Mouse (Mus musculus): ENCODE data around the gene Uqcrq. TPM values are rescaled to one million over a fixed set of nuclear protein-coding genes. Genes with fewer than 3 reads are reported as not detected.

Uqcrq gene
- polyA plus RNA-seq, 1 experiment from 2014 or later: 520 TPM

DNA sequence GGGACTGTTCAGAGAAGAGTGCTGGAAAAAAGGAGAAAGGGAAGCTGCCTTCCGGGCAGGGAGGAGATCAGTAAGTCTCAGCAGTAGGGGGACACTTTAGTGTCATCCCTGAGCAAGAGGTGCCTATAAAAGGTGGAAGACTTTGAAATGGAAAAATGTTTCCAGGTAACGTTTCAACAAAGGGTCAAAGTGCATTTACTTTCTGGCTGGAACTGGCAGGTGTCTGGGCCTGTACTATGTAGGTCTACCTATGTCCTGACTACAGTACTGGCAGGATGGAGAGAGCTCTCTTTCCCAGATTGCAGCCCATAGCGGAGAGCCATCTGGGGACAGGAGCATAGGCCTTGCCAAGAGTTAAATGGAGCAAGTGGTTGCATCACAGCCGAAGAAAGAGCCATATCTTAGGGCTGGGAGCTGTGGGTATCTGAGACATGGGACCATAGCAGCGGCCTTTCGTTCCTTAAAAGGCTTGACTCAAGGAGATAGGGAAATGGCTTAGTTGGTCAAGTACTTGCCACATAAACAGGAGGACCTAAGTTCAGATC lies 4.8 kb downstream of the Uqcrq start:
- WGBS: 79% methylated on average over 6 of the region's 6 CpGs
- H3K4me3 ChIP-seq (ENCODE audit: low read depth, low read length): no peak overlapping the region
- no peaks in the 10 kb centered on the region for H3K9me3 ChIP-seq (ENCODE audit: low read length)
- DNase-seq (ENCODE audit: low spot score): no peak
- no peaks in the 10 kb centered on the region for H3K36me3 ChIP-seq (ENCODE audit: insufficient read depth, low read length)
- H3K27ac ChIP-seq (ENCODE audit: low read length): no peak overlapping the region
- no peak overlapping the region for H3K9ac ChIP-seq (replicated peaks; ENCODE audit: low read depth)
- no peak overlapping the region for H3K4me2 ChIP-seq (replicated peaks; ENCODE audit: low read depth, low read length)
- no peaks in the 10 kb centered on the region for H3K4me1 ChIP-seq (ENCODE audit: insufficient read depth, low read depth, low read length)
- H3K27me3 ChIP-seq (replicated peaks; ENCODE audit: insufficient read depth, low read length): no peaks in the 10 kb centered on the region
- ATAC-seq: no peak
- TF ChIP-seq CTCF (IDR thresholded peaks at IDR 0.05) (no peak), EP300 (IDR thresholded peaks at IDR 0.05) (no peak)

GRCm38 (mm10) chr11:53425251-53425650 lies 5.4 kb downstream of the Uqcrq start:
- no peaks in the 10 kb centered on the region for H3K4me1 ChIP-seq (ENCODE audit: insufficient read depth, low read depth, low read length)
- H3K9me3 ChIP-seq (ENCODE audit: low read length): no peaks in the 10 kb centered on the region
- H3K36me3 ChIP-seq (ENCODE audit: insufficient read depth, low read length): peaks cover 1% of the 10 kb centered on the region; the same call in 1 of the 2 replicates
- ATAC-seq: no peak
- 41% methylated on average over 3 of the region's 3 CpGs for WGBS
- H3K4me2 ChIP-seq (replicated peaks; ENCODE audit: low read depth, low read length): no peak overlapping the region
- no peak for DNase-seq (ENCODE audit: low spot score)
- no peaks in the 10 kb centered on the region for H3K27me3 ChIP-seq (replicated peaks; ENCODE audit: insufficient read depth, low read length)
- TF ChIP-seq CTCF (IDR thresholded peaks at IDR 0.05) (no peak), EP300 (IDR thresholded peaks at IDR 0.05) (no peak)
- no peak overlapping the region for H3K9ac ChIP-seq (replicated peaks; ENCODE audit: low read depth)
- no peak overlapping the region for H3K4me3 ChIP-seq (ENCODE audit: low read depth, low read length)
- H3K27ac ChIP-seq (ENCODE audit: low read length): no peak overlapping the region

- H3K9me3 ChIP-seq (ENCODE audit: low read length): no peaks in the 10 kb centered on the region
- no peak overlapping the region for H3K27ac ChIP-seq (ENCODE audit: low read length)
- no peak overlapping the region for H3K9ac ChIP-seq (replicated peaks; ENCODE audit: low read depth)
- no peak for DNase-seq (ENCODE audit: low spot score)
- H3K4me1 ChIP-seq (ENCODE audit: insufficient read depth, low read depth, low read length): no peaks in the 10 kb centered on the region
- no peak overlapping the region for H3K4me3 ChIP-seq (ENCODE audit: low read depth, low read length)
- H3K27me3 ChIP-seq (replicated peaks; ENCODE audit: insufficient read depth, low read length): no peaks in the 10 kb centered on the region
- no peak overlapping the region for H3K4me2 ChIP-seq (replicated peaks; ENCODE audit: low read depth, low read length)
- 41% methylated on average over 2 of the region's 2 CpGs for WGBS
- H3K36me3 ChIP-seq (ENCODE audit: insufficient read depth, low read length): peaks cover 5% of the 10 kb centered on the region; the same call in 1 of the 2 replicates
- no peak for ATAC-seq
- TF ChIP-seq EP300 (IDR thresholded peaks at IDR 0.05) (no peak), CTCF (IDR thresholded peaks at IDR 0.05) (no peak)
These were observed 5.8 kb downstream of the Uqcrq start for GRCm38 (mm10) chr11:53424826-53425225.

GRCm38 (mm10) chr11:53423036-53423435 lies 7.6 kb downstream of the Uqcrq start, which contains the start of gene Leap2:
Gene Leap2, minus strand, starts transcription at chr11:53423170.
- Histone ChIP-seq H3K9me3 (ENCODE audit: low read length) (no peaks in the 10 kb centered on the region), H3K27me3 (replicated peaks; ENCODE audit: insufficient read depth, low read length) (no peaks in the 10 kb centered on the region), H3K9ac (replicated peaks; ENCODE audit: low read depth) (no peak within 1 kb of the TSS), H3K4me1 (ENCODE audit: insufficient read depth, low read depth, low read length) (no peaks in the 10 kb centered on the region), H3K27ac (ENCODE audit: low read length) (no peak within 1 kb of the TSS), H3K4me3 (ENCODE audit: low read depth, low read length) (no peak within 1 kb of the TSS), H3K4me2 (replicated peaks; ENCODE audit: low read depth, low read length) (no peak within 1 kb of the TSS), H3K36me3 (ENCODE audit: insufficient read depth, low read length) (peaks cover 14% of the 10 kb centered on the region)
- no peak for DNase-seq (ENCODE audit: low spot score)
- TF ChIP-seq CTCF (IDR thresholded peaks at IDR 0.05) (no peak), EP300 (IDR thresholded peaks at IDR 0.05) (no peak)
- WGBS: 83% methylated on average over 4 of the region's 4 CpGs
- no peak for ATAC-seq

GRCm38 (mm10) chr11:53418048-53418447 lies 12.6 kb downstream of the Uqcrq start:
- peaks cover 49% of the 10 kb centered on the region for H3K36me3 ChIP-seq (ENCODE audit: insufficient read depth, low read length)
- H3K9me3 ChIP-seq (ENCODE audit: low read length): no peaks in the 10 kb centered on the region
- no peak overlapping the region for H3K4me2 ChIP-seq (replicated peaks; ENCODE audit: low read depth, low read length)

GRCm38 (mm10) chr11:53413871-53414270 lies 16.8 kb downstream of the Uqcrq start:
- H3K4me1 ChIP-seq (ENCODE audit: insufficient read depth, low read depth, low read length): no peaks in the 10 kb centered on the region
- WGBS: 91% methylated on average over 4 of the region's 4 CpGs
- DNase-seq (ENCODE audit: low spot score) (no peak), ATAC-seq (no peak)
- no peak for TF ChIP-seq EP300 (IDR thresholded peaks at IDR 0.05)
- no peak overlapping the region for H3K4me3 ChIP-seq (ENCODE audit: low read depth, low read length)
- no peak overlapping the region for H3K4me2 ChIP-seq (replicated peaks; ENCODE audit: low read depth, low read length)
- no peaks in the 10 kb centered on the region for H3K9me3 ChIP-seq (ENCODE audit: low read length)
- H3K9ac ChIP-seq (replicated peaks; ENCODE audit: low read depth): no peak overlapping the region
- no peak overlapping the region for H3K27ac ChIP-seq (ENCODE audit: low read length)
- H3K36me3 ChIP-seq (ENCODE audit: insufficient read depth, low read length): peaks cover 68% of the 10 kb centered on the region
- no peaks in the 10 kb centered on the region for H3K27me3 ChIP-seq (replicated peaks; ENCODE audit: insufficient read depth, low read length)

More at GRCm38 (mm10) chr11:53418048-53418447, 12.6 kb downstream of the Uqcrq start:
- Histone ChIP-seq H3K27me3 (replicated peaks; ENCODE audit: insufficient read depth, low read length) (no peaks in the 10 kb centered on the region), H3K4me3 (ENCODE audit: low read depth, low read length) (no peak overlapping the region), H3K9ac (replicated peaks; ENCODE audit: low read depth) (no peak overlapping the region), H3K27ac (ENCODE audit: low read length) (no peak overlapping the region), H3K4me1 (ENCODE audit: insufficient read depth, low read depth, low read length) (no peaks in the 10 kb centered on the region)
- DNase-seq (ENCODE audit: low spot score) (no peak), ATAC-seq (no peak)
- TF ChIP-seq CTCF (IDR thresholded peaks at IDR 0.05) (no peak), EP300 (IDR thresholded peaks at IDR 0.05) (no peak)

GRCm38 (mm10) chr11:53411738-53412137 lies 18.9 kb downstream of the Uqcrq start:
- H3K9me3 ChIP-seq (ENCODE audit: low read length): no peaks in the 10 kb centered on the region
- ATAC-seq: no peak
- DNase-seq (ENCODE audit: low spot score): peak; percentile 60
- no peaks in the 10 kb centered on the region for H3K4me1 ChIP-seq (ENCODE audit: insufficient read depth, low read depth, low read length)
- no peaks in the 10 kb centered on the region for H3K27me3 ChIP-seq (replicated peaks; ENCODE audit: insufficient read depth, low read length)
- TF ChIP-seq EP300 (IDR thresholded peaks at IDR 0.05) (no peak), CTCF (IDR thresholded peaks at IDR 0.05) (peak; percentile 70)
- H3K4me3 ChIP-seq (ENCODE audit: low read depth, low read length): no peak overlapping the region
- peaks cover 61% of the 10 kb centered on the region for H3K36me3 ChIP-seq (ENCODE audit: insufficient read depth, low read length)
- no peak overlapping the region for H3K4me2 ChIP-seq (replicated peaks; ENCODE audit: low read depth, low read length)
- H3K27ac ChIP-seq (ENCODE audit: low read length): no peak overlapping the region
- H3K9ac ChIP-seq (replicated peaks; ENCODE audit: low read depth): no peak overlapping the region
